Mouse (Mus musculus) limb, embryonic 12.5 days (tissue): ENCODE results near the gene Lhx4. TPM values are rescaled to one million over a fixed set of nuclear protein-coding genes. Genes with fewer than 3 reads are reported as not detected.
A peak's percentile ranks its signal among the peaks of the same experiment; 100 is the strongest.

ENCODE experiments used
- ATAC-seq: fragments of 200-750 bp; cut with Nextera tagmentation; 2 replicates; pipeline ENCODE4 v1.8.0; 2017; ENCODE audit warnings: low read depth, moderate TSS enrichment; ENCODE audit not compliant: insufficient number of reproducible peaks, insufficient read depth, low FRiP score, low TSS enrichment
- H3K27ac ChIP-seq: fragments of 300-500 bp; sonication (generic); 2 replicates; pipeline ENCODE4 v1.5.1; 2016; ENCODE audit warnings: mild to moderate bottlenecking, moderate library complexity
- H3K27me3 ChIP-seq: fragments of 300-500 bp; sonication (generic); 2 replicates; pipeline ENCODE4 v1.6.1; 2016; ENCODE audit warnings: mild to moderate bottlenecking, moderate library complexity
- H3K36me3 ChIP-seq: fragments of 300-500 bp; sonication (generic); 2 replicates; pipeline ENCODE4 v1.6.1; 2016; ENCODE audit warnings: mild to moderate bottlenecking, moderate library complexity
- H3K4me1 ChIP-seq: fragments of 300-500 bp; sonication (generic); replicated peaks from 2 replicates; pipeline ENCODE4 v1.6.1; 2016
- H3K4me2 ChIP-seq: fragments of 300-500 bp; sonication (generic); 2 replicates; pipeline ENCODE4 v1.6.1; 2016; ENCODE audit warnings: mild to moderate bottlenecking, moderate library complexity
- H3K4me3 ChIP-seq: fragments of 300-500 bp; sonication (generic); replicated peaks from 2 replicates; pipeline ENCODE4 v1.5.1; 2016; ENCODE audit warnings: mild to moderate bottlenecking
- H3K9ac ChIP-seq: fragments of 300-500 bp; sonication (generic); replicated peaks from 2 replicates; pipeline ENCODE4 v1.6.1; 2016; ENCODE audit warnings: mild to moderate bottlenecking, moderate library complexity
- H3K9me3 ChIP-seq: fragments of 300-500 bp; sonication (generic); 2 replicates; pipeline ENCODE4 v1.6.1; 2016; ENCODE audit warnings: mild to moderate bottlenecking, moderate library complexity
- WGBS: fragments of 180-500 bp; shearing (Covaris S2); methylation state at CpG from one replicate; pipeline ENCODE4 v1.1.7; 2016; 5-methylcytosine and 5-hydroxymethylcytosine counted together
- polyA plus RNA-seq: library from polyadenylated mRNA; unstranded; fragments of >200 nt; fragmentation: Nextera tagmentation; extraction: Ambion mirVana; gene quantifications from 2 replicates; pipeline ENCODE4 v1.2.1, GENCODE M21; 2016

The Lhx4 gene
- polyA plus RNA-seq, 1 experiment from 2014 or later: not detected

DNA sequence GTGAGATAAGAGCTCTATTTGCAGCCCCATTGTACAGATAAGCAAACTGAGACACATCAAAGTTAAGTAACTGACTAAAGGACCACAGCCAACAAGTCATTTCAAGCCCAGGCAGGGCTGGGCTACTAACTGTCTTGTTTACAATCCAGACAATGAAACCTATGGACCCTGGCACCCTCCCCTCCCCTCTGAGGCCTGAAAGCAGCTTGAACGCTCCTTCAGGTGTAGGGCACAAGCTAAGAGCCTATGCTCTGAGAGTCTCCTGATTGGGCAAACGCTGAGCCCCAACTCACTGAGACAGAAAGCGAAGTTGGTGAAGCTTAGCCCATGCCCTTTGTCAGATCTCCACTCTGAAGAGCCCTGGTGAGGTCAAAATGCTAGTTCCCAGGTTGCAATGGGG lies 27.2 kb downstream of the Lhx4 start:
- peaks cover 86% of the 10 kb centered on the region for H3K27me3 ChIP-seq

DNA sequence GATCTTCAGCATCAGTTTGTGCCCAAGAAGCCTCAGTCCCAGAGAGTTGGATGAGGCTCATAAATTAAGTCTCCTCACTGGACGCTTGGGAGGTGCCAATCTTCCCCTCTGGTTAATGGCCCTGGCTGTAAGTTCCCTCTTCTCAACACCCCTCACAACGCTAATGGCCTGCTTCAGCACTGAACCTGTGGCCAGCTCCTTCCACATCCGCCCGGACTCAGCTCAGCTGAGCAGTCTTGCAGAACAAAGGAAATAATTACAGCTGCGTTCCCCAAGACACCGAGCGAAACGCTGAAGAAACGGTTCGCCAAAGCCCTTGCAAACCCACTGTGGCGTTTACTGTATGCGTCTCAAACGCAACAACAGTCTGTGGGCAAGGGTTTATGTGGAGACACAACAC lies 29.3 kb downstream of the Lhx4 start:
- H3K36me3 ChIP-seq: no peaks in the 10 kb centered on the region
- no peak overlapping the region for H3K27ac ChIP-seq
- peak overlapping the region; percentile 46 for H3K4me2 ChIP-seq
- peak overlapping the region; percentile 20; the same call in 1 of the 2 replicates for H3K4me3 ChIP-seq
- H3K4me1 ChIP-seq: no peaks in the 10 kb centered on the region
- WGBS: 1% methylated on average over 13 of the region's 13 CpGs
- H3K27me3 ChIP-seq: peaks cover 64% of the 10 kb centered on the region
- no peak for ATAC-seq
- H3K9ac ChIP-seq: no peak overlapping the region
- H3K9me3 ChIP-seq: 0 out of 2 replicates have a peak, but pooled peaks cover 4% of the 10 kb centered on the region

More for the DNA sequence above, 27.2 kb downstream of the Lhx4 start:
- Histone ChIP-seq H3K4me2 (no peak overlapping the region), H3K27ac (no peak overlapping the region), H3K36me3 (no peaks in the 10 kb centered on the region), H3K9me3 (0 out of 2 replicates have a peak, but pooled peaks cover 4% of the 10 kb centered on the region), H3K4me1 (no peaks in the 10 kb centered on the region), H3K4me3 (no peak overlapping the region), H3K9ac (no peak overlapping the region)
- no peak for ATAC-seq
- WGBS: 80% methylated on average over 3 of the region's 3 CpGs

DNA sequence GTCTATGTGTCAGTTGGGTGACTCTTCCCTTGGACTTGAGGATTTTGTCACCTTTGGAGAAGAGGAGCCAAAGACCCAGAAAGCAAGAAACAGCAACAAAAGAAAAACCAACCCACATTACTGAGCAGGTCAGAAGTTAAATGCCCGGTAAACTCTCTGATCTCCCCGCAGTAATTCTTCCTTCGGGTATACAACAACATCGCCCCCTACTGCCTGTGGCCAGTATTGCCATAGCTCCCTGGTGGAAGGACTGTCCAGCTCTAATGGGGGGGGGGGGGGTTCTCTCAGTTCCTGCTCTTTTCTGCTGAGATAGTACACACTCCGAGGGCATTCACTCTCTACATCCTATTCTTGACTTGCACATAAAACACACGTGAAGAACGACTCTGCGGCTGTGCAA lies 30.0 kb downstream of the Lhx4 start:
- H3K27me3 ChIP-seq: peaks cover 59% of the 10 kb centered on the region
- no peak overlapping the region for H3K27ac ChIP-seq
- 0 out of 2 replicates have a peak, but pooled peaks cover under 1% of the 10 kb centered on the region for H3K9me3 ChIP-seq
- no peaks in the 10 kb centered on the region for H3K36me3 ChIP-seq
- no peak for ATAC-seq
- no peaks in the 10 kb centered on the region for H3K4me1 ChIP-seq
- no peak overlapping the region for H3K4me2 ChIP-seq
- 46% methylated on average over 8 of the region's 8 CpGs for WGBS
- no peak overlapping the region for H3K9ac ChIP-seq
- no peak overlapping the region for H3K4me3 ChIP-seq

DNA sequence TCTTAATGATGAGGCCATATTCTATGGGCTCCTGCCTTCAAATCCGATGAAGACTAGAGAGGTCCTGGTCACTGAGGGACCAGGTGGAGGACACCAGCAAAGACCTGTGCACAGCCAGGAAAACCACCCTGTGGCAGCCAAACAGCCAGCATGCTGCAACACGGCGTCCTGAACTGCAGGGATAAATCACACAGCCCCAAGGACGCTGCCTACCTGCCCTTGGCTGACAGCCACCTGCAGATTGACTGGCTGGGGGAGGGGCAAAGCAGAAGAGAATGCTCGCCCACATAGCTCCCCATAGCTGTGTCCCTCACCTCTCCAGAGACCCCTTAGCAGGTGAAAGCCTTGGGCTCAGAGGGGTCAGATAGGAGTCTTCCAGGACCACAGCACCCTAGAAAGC lies 31.5 kb downstream of the Lhx4 start:
- ATAC-seq: no peak
- no peak overlapping the region for H3K4me2 ChIP-seq
- no peaks in the 10 kb centered on the region for H3K36me3 ChIP-seq
- no peaks in the 10 kb centered on the region for H3K9me3 ChIP-seq
- no peaks in the 10 kb centered on the region for H3K4me1 ChIP-seq
- 47% methylated on average over 5 of the region's 5 CpGs for WGBS
- peaks cover 46% of the 10 kb centered on the region for H3K27me3 ChIP-seq
- no peak overlapping the region for H3K27ac ChIP-seq
- no peak overlapping the region for H3K4me3 ChIP-seq
- H3K9ac ChIP-seq: no peak overlapping the region

DNA sequence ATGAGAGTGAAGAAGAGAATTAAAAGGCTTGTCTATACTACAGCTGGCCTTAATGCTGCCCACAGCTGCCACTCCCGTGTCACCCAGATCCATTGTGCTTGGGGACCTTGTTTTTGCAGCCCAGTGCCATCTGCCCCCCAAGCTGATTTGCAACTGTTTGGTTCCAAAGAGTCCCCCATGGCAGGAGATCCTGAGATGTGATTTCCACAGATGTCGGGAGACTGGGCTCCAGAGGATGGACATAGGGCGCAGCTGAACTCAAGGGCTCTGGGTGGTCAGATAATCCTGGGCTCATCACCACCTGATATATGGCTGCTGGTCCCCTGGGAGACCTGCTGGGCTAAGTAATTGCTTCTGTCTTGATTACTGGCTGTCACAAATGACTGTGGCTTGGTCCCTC lies 32.6 kb downstream of the Lhx4 start:
- no peak overlapping the region for H3K4me3 ChIP-seq
- H3K4me2 ChIP-seq: no peak overlapping the region
- H3K4me1 ChIP-seq: no peaks in the 10 kb centered on the region
- no peaks in the 10 kb centered on the region for H3K9me3 ChIP-seq
- WGBS: 72% methylated on average over 3 of the region's 3 CpGs
- H3K9ac ChIP-seq: no peak overlapping the region
- ATAC-seq: no peak
- H3K27ac ChIP-seq: no peak overlapping the region
- peaks cover 39% of the 10 kb centered on the region for H3K27me3 ChIP-seq
- H3K36me3 ChIP-seq: no peaks in the 10 kb centered on the region

DNA sequence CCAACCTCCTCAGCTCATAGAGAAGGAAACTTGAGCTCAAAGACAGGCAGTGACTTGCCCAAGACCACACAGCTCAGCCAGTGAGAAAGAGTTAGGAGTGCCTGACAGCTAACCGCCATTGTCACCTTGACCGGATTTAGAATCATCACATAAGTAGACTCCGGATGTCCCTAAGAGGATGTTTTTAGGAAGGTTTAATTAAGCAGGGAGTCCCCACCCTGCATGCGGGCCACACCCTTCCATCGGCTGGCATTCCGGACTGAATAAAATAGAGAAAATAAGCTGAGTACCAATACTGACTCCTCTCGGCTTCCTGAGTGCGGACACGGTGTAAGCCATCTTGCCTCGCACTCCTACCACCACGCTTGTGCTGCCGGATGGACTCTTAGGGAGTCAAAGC lies 34.2 kb downstream of the Lhx4 start:
- H3K4me1 ChIP-seq: peaks cover 3% of the 10 kb centered on the region
- WGBS: 93% methylated on average over 12 of the region's 12 CpGs
- no peak overlapping the region for H3K4me2 ChIP-seq
- H3K36me3 ChIP-seq: no peaks in the 10 kb centered on the region
- H3K27me3 ChIP-seq: peaks cover 31% of the 10 kb centered on the region
- no peak overlapping the region for H3K4me3 ChIP-seq
- no peak overlapping the region for H3K27ac ChIP-seq
- no peaks in the 10 kb centered on the region for H3K9me3 ChIP-seq
- ATAC-seq: no peak
- H3K9ac ChIP-seq: no peak overlapping the region

DNA sequence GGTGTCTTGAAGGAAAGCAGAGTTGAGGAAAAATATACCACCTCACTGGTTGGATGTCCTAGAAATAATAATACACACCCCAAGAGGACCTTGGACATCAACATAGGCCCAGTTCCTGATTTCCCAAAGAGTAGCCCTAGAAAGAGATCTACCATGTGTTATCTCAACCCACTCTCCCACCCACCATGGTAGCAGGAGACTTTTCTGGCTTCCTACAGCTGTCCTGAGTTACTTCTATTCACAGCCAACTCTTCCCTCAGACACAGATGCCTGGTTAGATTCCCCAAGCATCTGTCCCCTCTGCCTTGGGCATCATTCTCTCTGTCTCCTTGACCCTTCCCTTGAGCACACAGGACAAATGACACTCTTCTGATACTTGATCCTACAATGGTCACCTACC lies 36.1 kb downstream of the Lhx4 start:
- no peak overlapping the region for H3K9ac ChIP-seq
- H3K36me3 ChIP-seq: no peaks in the 10 kb centered on the region
- H3K4me2 ChIP-seq: no peak overlapping the region
- H3K27ac ChIP-seq: no peak overlapping the region
- H3K9me3 ChIP-seq: no peaks in the 10 kb centered on the region
- peaks cover 3% of the 10 kb centered on the region for H3K4me1 ChIP-seq
- H3K27me3 ChIP-seq: peaks cover 27% of the 10 kb centered on the region
- H3K4me3 ChIP-seq: no peak overlapping the region
- no peak for ATAC-seq

DNA sequence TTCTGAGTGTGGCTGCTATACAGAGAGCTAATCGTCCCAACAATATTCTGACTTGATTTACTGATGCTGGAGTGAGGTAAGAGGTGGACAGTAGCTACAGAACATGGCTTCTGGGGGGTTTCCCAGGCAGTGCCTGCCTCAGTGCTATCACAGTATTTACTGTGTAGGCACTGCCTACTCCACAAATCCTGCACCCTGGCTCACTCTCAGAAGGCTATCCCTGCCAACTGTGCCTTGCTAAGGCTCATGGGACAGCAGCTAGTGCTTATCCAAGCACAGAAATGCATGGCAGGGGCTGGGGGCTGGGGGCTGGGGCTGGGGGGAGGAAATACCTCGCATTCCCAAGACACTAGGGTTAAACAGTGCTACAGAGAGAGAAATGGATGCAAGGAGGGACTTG lies 38.2 kb downstream of the Lhx4 start:
- no peaks in the 10 kb centered on the region for H3K9me3 ChIP-seq
- no peak overlapping the region for H3K4me3 ChIP-seq
- no peak overlapping the region for H3K27ac ChIP-seq

DNA sequence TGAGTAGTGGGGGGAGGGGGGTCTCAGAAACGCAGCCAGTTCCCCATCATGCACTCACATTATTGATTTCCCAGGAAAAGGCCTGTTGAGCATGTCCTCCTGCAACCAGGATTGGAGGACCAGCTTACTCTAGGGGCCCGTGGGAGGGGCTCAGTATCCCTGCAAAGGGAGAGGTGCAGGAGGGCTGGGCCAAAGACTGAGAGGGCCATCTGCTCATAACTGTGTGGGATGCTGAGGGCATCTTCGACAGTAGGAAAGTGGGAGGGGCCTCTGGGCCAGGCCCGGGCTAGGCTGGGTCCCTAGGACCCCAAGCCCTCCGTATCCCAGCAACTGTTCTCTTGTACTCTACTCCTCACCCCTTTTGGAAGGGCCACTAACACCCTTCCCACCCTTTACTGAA lies 47.3 kb downstream of the Lhx4 start:
- no peaks in the 10 kb centered on the region for H3K9me3 ChIP-seq
- H3K9ac ChIP-seq: no peak overlapping the region
- H3K27me3 ChIP-seq: 0 out of 2 replicates have a peak, but pooled peaks cover 3% of the 10 kb centered on the region
- 0 out of 2 replicates have a peak, but pooled peaks cover 3% of the 10 kb centered on the region for H3K4me1 ChIP-seq
- peak; percentile 61 for ATAC-seq
- H3K4me3 ChIP-seq: no peak overlapping the region
- H3K4me2 ChIP-seq: no peak overlapping the region
- no peaks in the 10 kb centered on the region for H3K36me3 ChIP-seq
- H3K27ac ChIP-seq: no peak overlapping the region
- 68% methylated on average over 5 of the region's 5 CpGs for WGBS

More for the DNA sequence above, 38.2 kb downstream of the Lhx4 start:
- peaks cover 22% of the 10 kb centered on the region for H3K27me3 ChIP-seq
- H3K4me1 ChIP-seq: peaks cover 3% of the 10 kb centered on the region
- WGBS: 69% methylated on average over 2 of the region's 2 CpGs
- no peaks in the 10 kb centered on the region for H3K36me3 ChIP-seq
- H3K9ac ChIP-seq: no peak overlapping the region
- no peak overlapping the region for H3K4me2 ChIP-seq
- ATAC-seq: no peak

DNA sequence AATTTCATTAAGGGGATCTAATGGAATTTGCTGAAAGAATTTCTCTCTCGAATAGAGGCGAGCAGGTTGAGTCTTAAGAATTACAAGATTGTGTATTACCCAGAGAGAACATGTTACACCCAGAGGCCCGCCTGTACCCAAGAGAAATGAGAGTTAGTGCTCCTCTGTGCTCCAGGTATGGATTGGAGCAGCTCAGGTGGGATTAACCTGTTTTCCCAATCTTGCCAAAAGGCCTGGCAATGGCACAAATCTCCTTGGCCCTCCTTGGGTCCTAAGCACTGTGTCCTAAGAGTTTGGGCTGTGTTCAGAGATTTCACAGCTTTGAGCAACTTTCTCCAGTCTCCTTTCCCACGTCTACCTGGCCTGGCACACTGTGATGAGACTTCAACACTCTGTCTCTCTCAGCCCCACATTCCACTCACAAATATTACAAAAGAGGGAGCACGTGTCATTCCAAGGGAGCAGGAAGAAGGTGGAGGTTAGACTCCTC lies 48.2 kb downstream of the Lhx4 start:
- WGBS: 86% methylated on average over 5 of the region's 5 CpGs
- Histone ChIP-seq H3K9ac (no peak overlapping the region), H3K36me3 (no peaks in the 10 kb centered on the region), H3K4me3 (no peak overlapping the region), H3K27ac (no peak overlapping the region), H3K9me3 (no peaks in the 10 kb centered on the region), H3K4me1 (peaks cover 10% of the 10 kb centered on the region), H3K4me2 (no peak overlapping the region), H3K27me3 (0 out of 2 replicates have a peak, but pooled peaks cover 3% of the 10 kb centered on the region)
- no peak for ATAC-seq

DNA sequence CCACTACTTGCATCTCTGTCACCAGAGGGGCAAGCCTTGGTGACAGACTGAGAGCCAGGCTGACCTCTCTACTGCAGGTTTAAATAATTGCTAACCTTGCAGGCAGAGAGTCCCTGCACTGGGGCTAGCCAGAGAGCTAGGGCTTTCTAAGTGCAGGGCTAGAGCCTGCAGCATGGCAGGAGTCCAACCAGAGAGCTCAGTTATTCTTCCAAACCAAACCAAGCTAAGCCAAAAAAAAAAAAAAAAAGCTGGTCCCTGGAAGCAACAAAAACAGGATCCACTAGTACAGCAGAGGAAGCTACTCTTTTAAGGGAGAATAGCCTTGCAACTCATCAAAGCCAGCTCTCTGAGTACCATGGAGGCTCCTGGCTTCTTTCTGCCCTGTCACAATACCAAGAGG lies 50.6 kb downstream of the Lhx4 start:
- Histone ChIP-seq H3K9me3 (no peaks in the 10 kb centered on the region), H3K27me3 (0 out of 2 replicates have a peak, but pooled peaks cover 3% of the 10 kb centered on the region), H3K9ac (no peak overlapping the region), H3K36me3 (no peaks in the 10 kb centered on the region), H3K4me2 (no peak overlapping the region), H3K4me3 (no peak overlapping the region), H3K27ac (no peak overlapping the region), H3K4me1 (peaks cover 9% of the 10 kb centered on the region)
- no peak for ATAC-seq
